Mouse (Mus musculus): ENCODE measurements around the gene Rpl13a. TPM values are rescaled to one million over a fixed set of nuclear protein-coding genes. Genes with fewer than 3 reads are reported as not detected.

The Rpl13a gene
- polyA plus RNA-seq, 1 experiment from 2014 or later, result 762 TPM

DNA sequence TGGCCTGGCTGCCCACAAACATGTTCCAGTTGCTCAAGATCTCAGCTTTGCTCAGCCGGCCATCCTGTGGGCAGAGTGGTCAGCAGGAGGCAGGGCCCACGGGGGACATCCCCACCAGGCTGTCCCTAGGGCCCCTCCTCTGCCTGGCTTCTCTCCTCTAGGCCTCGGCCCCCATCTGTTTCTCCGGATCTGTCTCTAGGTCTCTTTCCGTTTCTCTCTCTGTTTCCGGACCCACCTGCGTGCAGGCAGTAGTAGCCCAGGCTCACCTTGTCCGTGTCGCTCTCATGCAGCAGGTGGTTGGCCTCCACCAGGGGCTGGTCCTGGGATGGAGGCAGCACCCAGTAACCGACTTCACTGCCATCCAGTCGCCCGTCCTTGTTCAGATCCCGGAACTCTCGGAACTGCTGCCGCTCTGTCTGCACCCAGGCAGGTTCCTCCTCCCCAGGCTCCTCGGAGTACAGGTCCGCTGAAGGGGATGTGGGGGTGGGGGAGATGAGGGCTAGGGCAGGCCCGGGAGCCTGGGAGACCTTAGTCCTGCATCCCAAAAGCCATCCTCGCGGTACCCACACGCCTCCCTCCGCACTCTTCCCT, 45.2 kb downstream of the Rpl13a start:
- 74% methylated on average over 22 of the region's 22 CpGs for WGBS
- Histone ChIP-seq H3K4me3 (0 out of 2 replicates have a peak overlapping the region, but pooled peaks have one; percentile 5), H3K36me3 (peaks cover 43% of the 10 kb centered on the region)

DNA sequence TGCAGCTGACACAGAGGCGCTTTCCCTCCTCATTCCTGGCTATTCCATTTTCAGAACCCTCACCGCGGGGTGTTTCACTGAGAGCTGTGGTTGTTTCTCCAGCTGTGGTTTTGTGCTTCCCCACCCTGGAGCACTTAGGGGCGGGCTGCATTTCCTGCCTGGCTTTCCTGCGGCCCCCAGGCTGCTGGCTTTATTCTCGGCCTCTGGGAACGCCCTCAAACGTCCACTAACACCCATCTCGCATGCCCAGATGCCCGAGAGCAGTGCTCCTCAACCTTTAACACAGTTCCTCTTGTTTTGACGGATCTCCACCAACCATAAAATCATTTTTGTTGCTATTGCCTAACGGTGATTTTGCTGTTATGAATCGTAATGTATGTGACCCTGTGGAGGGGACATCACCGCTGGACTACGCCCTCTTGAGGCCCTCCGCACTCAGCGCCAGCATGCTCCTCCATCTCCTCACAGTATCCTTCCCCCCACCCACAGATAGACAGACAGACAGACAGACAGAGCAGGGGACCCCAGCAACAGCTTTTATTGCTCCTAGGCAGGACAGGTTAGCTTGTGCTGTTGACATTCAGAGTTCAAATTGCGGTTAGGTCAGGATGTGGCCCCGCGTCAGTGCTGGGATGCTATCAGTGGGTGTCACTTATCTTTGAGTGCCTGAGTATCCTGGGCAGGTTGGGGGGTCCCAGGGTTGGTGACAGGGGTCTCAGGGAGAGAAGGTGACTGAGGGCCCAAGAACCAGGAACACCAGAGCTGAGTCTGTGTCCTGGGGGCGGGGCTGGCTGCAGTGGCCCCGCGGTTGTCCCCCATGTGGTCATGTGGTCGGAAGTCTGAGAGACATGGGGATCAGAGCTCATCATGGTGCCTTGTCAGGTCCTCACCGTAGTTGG, 45.9 kb downstream of the Rpl13a start:
- ATAC-seq (replicated peaks; ENCODE audit: insufficient number of reproducible peaks, insufficient read depth, low FRiP score, low read depth), result no peak; the same call in 1 of the 2 replicates
- peak overlapping the region; percentile 63 for H3K27ac ChIP-seq
- no peaks in the 10 kb centered on the region for H3K27me3 ChIP-seq
- peaks cover 5% of the 10 kb centered on the region; the same call in 1 of the 2 replicates for H3K4me1 ChIP-seq (replicated peaks)
- peak overlapping the region; percentile 18; the same call in 1 of the 2 replicates for H3K4me2 ChIP-seq
- peaks cover 39% of the 10 kb centered on the region for H3K36me3 ChIP-seq
- no peaks in the 10 kb centered on the region for H3K9me3 ChIP-seq (replicated peaks)
- 58% methylated on average over 25 of the region's 25 CpGs for WGBS
- H3K9ac ChIP-seq, result no peak overlapping the region
- H3K4me3 ChIP-seq, result 0 out of 2 replicates have a peak overlapping the region, but pooled peaks have one; percentile 5

More for the DNA sequence above, 45.2 kb downstream of the Rpl13a start:
- H3K9me3 ChIP-seq (replicated peaks), result no peaks in the 10 kb centered on the region
- H3K4me1 ChIP-seq (replicated peaks), result peaks cover 5% of the 10 kb centered on the region; the same call in 1 of the 2 replicates
- no peak overlapping the region; the same call in 1 of the 2 replicates for H3K4me2 ChIP-seq
- ATAC-seq (replicated peaks; ENCODE audit: insufficient number of reproducible peaks, insufficient read depth, low FRiP score, low read depth), result no peak
- no peak overlapping the region for H3K9ac ChIP-seq
- no peak overlapping the region for H3K27ac ChIP-seq
- H3K27me3 ChIP-seq, result no peaks in the 10 kb centered on the region

DNA sequence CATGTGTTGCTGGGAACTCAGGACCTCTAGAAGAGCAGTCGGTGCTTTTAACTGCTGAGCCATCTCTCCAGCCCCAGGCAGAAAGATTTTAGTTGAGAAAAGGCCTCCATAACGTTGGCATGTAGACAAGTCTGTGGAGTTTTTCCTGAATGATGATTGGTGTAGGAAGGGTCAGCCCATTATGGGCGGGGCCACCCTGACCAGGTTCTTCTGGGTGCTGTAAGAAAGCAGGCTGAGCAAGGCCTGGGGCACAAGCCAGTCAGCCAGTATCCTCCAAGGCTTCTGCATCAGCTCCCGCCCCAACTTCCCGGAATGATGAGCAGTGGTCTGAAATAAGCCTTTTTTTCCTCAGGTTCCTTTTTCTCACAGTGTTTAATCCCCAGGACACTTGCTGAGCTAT, 47.5 kb downstream of the Rpl13a start:
- no peak overlapping the region for H3K4me2 ChIP-seq
- no peaks in the 10 kb centered on the region for H3K27me3 ChIP-seq
- H3K9me3 ChIP-seq (replicated peaks), result no peaks in the 10 kb centered on the region
- no peak overlapping the region for H3K9ac ChIP-seq
- no peak overlapping the region for H3K4me3 ChIP-seq
- peaks cover 36% of the 10 kb centered on the region for H3K36me3 ChIP-seq
- peaks cover 7% of the 10 kb centered on the region for H3K4me1 ChIP-seq (replicated peaks)
- no peak for ATAC-seq (replicated peaks; ENCODE audit: insufficient number of reproducible peaks, insufficient read depth, low FRiP score, low read depth)
- WGBS, result 51% methylated on average over 5 of the region's 5 CpGs
- no peak overlapping the region for H3K27ac ChIP-seq

DNA sequence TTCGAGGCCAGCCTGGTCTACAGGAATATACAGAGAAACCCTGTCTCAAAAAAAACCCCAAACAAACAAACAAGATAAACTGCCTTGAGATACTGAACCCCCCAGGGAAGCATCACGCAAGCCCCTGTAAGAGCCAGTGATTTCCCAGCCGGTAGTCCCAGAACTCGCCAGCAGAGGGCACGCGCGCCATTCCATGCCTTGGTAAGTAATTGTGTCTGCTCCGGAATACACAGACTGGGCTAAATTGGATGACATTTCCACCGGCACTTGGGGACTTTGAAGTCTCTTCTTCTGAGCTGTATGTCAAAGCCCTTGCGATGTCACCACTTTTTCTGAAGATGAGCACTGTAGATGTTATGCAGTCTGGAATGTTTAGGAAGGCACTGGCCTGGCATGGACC, 48.7 kb downstream of the Rpl13a start:
- ATAC-seq (replicated peaks; ENCODE audit: insufficient number of reproducible peaks, insufficient read depth, low FRiP score, low read depth), result peak; percentile 33; the same call in 1 of the 2 replicates
- H3K27ac ChIP-seq, result no peak overlapping the region
- no peak overlapping the region for H3K4me2 ChIP-seq
- 2% methylated on average over 10 of the region's 10 CpGs for WGBS
- no peak overlapping the region for H3K9ac ChIP-seq
- no peak overlapping the region for H3K4me3 ChIP-seq
- no peaks in the 10 kb centered on the region for H3K27me3 ChIP-seq
- H3K9me3 ChIP-seq (replicated peaks), result no peaks in the 10 kb centered on the region
- peaks cover 19% of the 10 kb centered on the region for H3K4me1 ChIP-seq (replicated peaks)
- H3K36me3 ChIP-seq, result peaks cover 26% of the 10 kb centered on the region; the same call in 1 of the 2 replicates

DNA sequence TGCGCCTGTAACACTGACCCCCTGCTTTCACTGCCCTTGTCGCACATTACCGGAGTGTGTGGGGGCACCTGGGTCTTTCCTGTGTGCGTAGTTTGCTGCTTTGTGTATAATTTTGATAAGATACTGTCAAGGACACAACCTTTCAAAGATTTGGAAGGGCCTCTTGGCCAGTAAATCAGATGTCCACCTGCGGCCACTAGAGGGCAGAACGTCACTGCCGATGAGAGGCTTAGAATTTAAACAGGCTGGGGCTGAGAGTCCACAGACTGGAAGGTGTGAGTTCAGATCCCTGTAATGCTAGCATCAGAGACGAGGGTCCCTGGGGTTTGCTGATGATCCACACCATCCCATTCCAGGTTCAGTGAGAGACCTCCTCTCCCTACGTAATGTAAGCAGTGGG, 50.0 kb downstream of the Rpl13a start:
- 23% methylated on average over 9 of the region's 9 CpGs for WGBS
- no peak for ATAC-seq (replicated peaks; ENCODE audit: insufficient number of reproducible peaks, insufficient read depth, low FRiP score, low read depth)
- Histone ChIP-seq H3K27me3 (no peaks in the 10 kb centered on the region), H3K27ac (no peak overlapping the region), H3K36me3 (peaks cover 21% of the 10 kb centered on the region; the same call in 1 of the 2 replicates), H3K9ac (no peak overlapping the region), H3K9me3 (replicated peaks) (no peaks in the 10 kb centered on the region), H3K4me2 (no peak overlapping the region), H3K4me3 (no peak overlapping the region), H3K4me1 (replicated peaks) (peaks cover 25% of the 10 kb centered on the region)

DNA sequence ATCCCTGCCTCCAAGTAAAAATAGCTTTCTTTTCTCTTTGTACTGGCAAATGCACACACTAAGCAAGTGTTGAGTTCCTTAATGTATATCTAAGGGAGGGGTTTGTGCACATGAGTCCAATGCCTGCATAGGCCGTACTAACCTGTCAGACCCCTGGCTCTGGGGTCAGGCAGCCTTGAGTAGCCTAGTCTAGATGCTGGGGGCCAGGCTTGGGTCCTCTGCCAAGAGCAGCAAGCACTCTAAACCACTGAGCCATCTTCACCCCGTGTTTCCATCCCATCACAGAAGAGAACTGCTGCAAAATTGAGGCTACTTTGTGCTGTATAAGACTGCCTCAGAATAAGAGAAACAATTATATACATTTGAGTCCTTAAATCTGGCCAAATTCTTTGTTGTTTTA, 50.7 kb downstream of the Rpl13a start:
- Histone ChIP-seq H3K4me3 (no peak overlapping the region), H3K36me3 (peaks cover 18% of the 10 kb centered on the region; the same call in 1 of the 2 replicates), H3K4me2 (no peak overlapping the region), H3K4me1 (replicated peaks) (peaks cover 25% of the 10 kb centered on the region), H3K27ac (no peak overlapping the region), H3K9me3 (replicated peaks) (no peaks in the 10 kb centered on the region), H3K27me3 (no peaks in the 10 kb centered on the region), H3K9ac (no peak overlapping the region)
- ATAC-seq (replicated peaks; ENCODE audit: insufficient number of reproducible peaks, insufficient read depth, low FRiP score, low read depth), result no peak
- 86% methylated on average over 2 of the region's 2 CpGs for WGBS

GRCm38 (mm10) chr7:45077322-45077721, 51.2 kb downstream of the Rpl13a start:
- ATAC-seq (replicated peaks; ENCODE audit: insufficient number of reproducible peaks, insufficient read depth, low FRiP score, low read depth), result no peak
- 87% methylated on average over 14 of the region's 14 CpGs for WGBS

GRCm38 (mm10) chr7:45076501-45076900, 52.1 kb downstream of the Rpl13a start:
- Histone ChIP-seq H3K4me3 (no peak overlapping the region), H3K4me2 (no peak overlapping the region), H3K4me1 (replicated peaks) (peaks cover 25% of the 10 kb centered on the region), H3K9me3 (replicated peaks) (no peaks in the 10 kb centered on the region), H3K36me3 (peaks cover 18% of the 10 kb centered on the region; the same call in 1 of the 2 replicates), H3K27me3 (no peaks in the 10 kb centered on the region), H3K9ac (no peak overlapping the region), H3K27ac (0 out of 2 replicates have a peak overlapping the region, but pooled peaks have one; percentile 81)
- no peak for ATAC-seq (replicated peaks; ENCODE audit: insufficient number of reproducible peaks, insufficient read depth, low FRiP score, low read depth)
- 87% methylated on average over 30 of the region's 30 CpGs for WGBS

More at GRCm38 (mm10) chr7:45077322-45077721, 51.2 kb downstream of the Rpl13a start:
- Histone ChIP-seq H3K27ac (no peak overlapping the region), H3K9me3 (replicated peaks) (no peaks in the 10 kb centered on the region), H3K4me3 (no peak overlapping the region), H3K27me3 (no peaks in the 10 kb centered on the region), H3K4me2 (no peak overlapping the region), H3K36me3 (peaks cover 18% of the 10 kb centered on the region; the same call in 1 of the 2 replicates), H3K9ac (no peak overlapping the region), H3K4me1 (replicated peaks) (peaks cover 25% of the 10 kb centered on the region)

MicroRNAs within 50 kb of the gene (microRNA counts, 519-probe panel; counts per million panel counts)
- 2,526 counts per million, percentile 53 among the panel's probes with 10 or more counts for microRNA mmu-miR-150

Small RNAs within 50 kb of the gene (microRNA-seq; reads per million reads assigned to microRNA genes)
- gene Mir150 (24.2 reads per million, percentile 35 among the genes with 10 or more reads in this experiment), gene Mir5121 (8.0 reads per million, percentile 23 among the genes with 10 or more reads in this experiment), gene Mir7055 (not detected)

Other genes starting within 250 kb of the Rpl13a start
- gene Med25, start 236.0 kb downstream of the Rpl13a start, polyA plus RNA-seq (2015; fragmentation: Nextera tagmentation; extraction: Ambion mirVana), result 72.9 and 93.9 TPM in 2 replicates
- 11.9 and 16.3 TPM in 2 replicates for gene Fuz, start 232.7 kb downstream of the Rpl13a start, polyA plus RNA-seq (2015; fragmentation: Nextera tagmentation; extraction: Ambion mirVana)
- gene Ap2a1, start 199.3 kb downstream of the Rpl13a start, polyA plus RNA-seq (2015; fragmentation: Nextera tagmentation; extraction: Ambion mirVana), result 51.9 and 57.4 TPM in 2 replicates
- 0.13 and 0.27 TPM in 2 replicates for gene Tsks, start 185.6 kb downstream of the Rpl13a start, polyA plus RNA-seq (2015; fragmentation: Nextera tagmentation; extraction: Ambion mirVana)
- 9.0 and 12.2 TPM in 2 replicates for gene Cpt1c, start 153.9 kb downstream of the Rpl13a start, polyA plus RNA-seq (2015; fragmentation: Nextera tagmentation; extraction: Ambion mirVana)
- gene Prmt1, start 142.2 kb downstream of the Rpl13a start, polyA plus RNA-seq (2015; fragmentation: Nextera tagmentation; extraction: Ambion mirVana), result 315 and 356 TPM in 2 replicates
- 61.6 and 76.7 TPM in 2 replicates for gene Irf3, start 131.1 kb downstream of the Rpl13a start, polyA plus RNA-seq (2015; fragmentation: Nextera tagmentation; extraction: Ambion mirVana)
- 34.5 and 35.4 TPM in 2 replicates for gene Bcl2l12, start 130.0 kb downstream of the Rpl13a start, polyA plus RNA-seq (2015; fragmentation: Nextera tagmentation; extraction: Ambion mirVana)
- 25.1 and 32.5 TPM in 2 replicates for gene Scaf1, start 112.4 kb downstream of the Rpl13a start, polyA plus RNA-seq (2015; fragmentation: Nextera tagmentation; extraction: Ambion mirVana)
- gene Rras, start 110.8 kb downstream of the Rpl13a start, polyA plus RNA-seq (2015; fragmentation: Nextera tagmentation; extraction: Ambion mirVana), result 76.4 and 80.8 TPM in 2 replicates
- 5.0 and 7.6 TPM in 2 replicates for gene Prr12, start 75.9 kb downstream of the Rpl13a start, polyA plus RNA-seq (2015; fragmentation: Nextera tagmentation; extraction: Ambion mirVana)
- gene Nosip, start 66.3 kb downstream of the Rpl13a start, polyA plus RNA-seq (2015; fragmentation: Nextera tagmentation; extraction: Ambion mirVana), result 42.4 and 54.8 TPM in 2 replicates
- 12.9 and 15.9 TPM in 2 replicates for gene Prrg2, start 66.1 kb downstream of the Rpl13a start, polyA plus RNA-seq (2015; fragmentation: Nextera tagmentation; extraction: Ambion mirVana)
- 223 and 285 TPM in 2 replicates for gene Rcn3, start 36.5 kb downstream of the Rpl13a start, polyA plus RNA-seq (2015; fragmentation: Nextera tagmentation; extraction: Ambion mirVana)
- 52.5 and 62.7 TPM in 2 replicates for gene Fcgrt, start 24.9 kb downstream of the Rpl13a start, polyA plus RNA-seq (2015; fragmentation: Nextera tagmentation; extraction: Ambion mirVana)
- gene Rps11, start 4.3 kb downstream of the Rpl13a start, polyA plus RNA-seq (2015; fragmentation: Nextera tagmentation; extraction: Ambion mirVana), result 794 and 808 TPM in 2 replicates
- 0.22 TPM in 1 of 2 replicates, not detected in the other for gene Gm45713, start 7.5 kb upstream of the Rpl13a start, polyA plus RNA-seq (2015; fragmentation: Nextera tagmentation; extraction: Ambion mirVana)
- 1.5 and 2.2 TPM in 2 replicates for gene Flt3l, start 7.7 kb upstream of the Rpl13a start, polyA plus RNA-seq (2015; fragmentation: Nextera tagmentation; extraction: Ambion mirVana)
- 76.5 and 77.3 TPM in 2 replicates for gene Pih1d1, start 25.5 kb upstream of the Rpl13a start, polyA plus RNA-seq (2015; fragmentation: Nextera tagmentation; extraction: Ambion mirVana)
- gene Aldh16a1, start 25.8 kb upstream of the Rpl13a start, polyA plus RNA-seq (2015; fragmentation: Nextera tagmentation; extraction: Ambion mirVana), result 26.4 and 40.4 TPM in 2 replicates
- gene Slc17a7, start 35.2 kb upstream of the Rpl13a start, polyA plus RNA-seq (2015; fragmentation: Nextera tagmentation; extraction: Ambion mirVana), result 2.7 and 3.5 TPM in 2 replicates
- 0.10 TPM in 1 of 2 replicates, not detected in the other for gene Gfy, start 50.8 kb upstream of the Rpl13a start, polyA plus RNA-seq (2015; fragmentation: Nextera tagmentation; extraction: Ambion mirVana)
- gene Pth2, start 52.2 kb upstream of the Rpl13a start, polyA plus RNA-seq (2015; fragmentation: Nextera tagmentation; extraction: Ambion mirVana), result not detected in 2 replicates
- gene Ccdc155, start 76.1 kb upstream of the Rpl13a start, polyA plus RNA-seq (2015; fragmentation: Nextera tagmentation; extraction: Ambion mirVana), result 0.53 and 0.80 TPM in 2 replicates
- 0.90 and 1.2 TPM in 2 replicates for gene Dkkl1, start 83.4 kb upstream of the Rpl13a start, polyA plus RNA-seq (2015; fragmentation: Nextera tagmentation; extraction: Ambion mirVana)
- 89.0 and 106 TPM in 2 replicates for gene Tead2, start 87.0 kb upstream of the Rpl13a start, polyA plus RNA-seq (2015; fragmentation: Nextera tagmentation; extraction: Ambion mirVana)
- gene Cd37, start 110.4 kb upstream of the Rpl13a start, polyA plus RNA-seq (2015; fragmentation: Nextera tagmentation; extraction: Ambion mirVana), result 2.4 and 8.3 TPM in 2 replicates
- gene Slc6a16, start 112.3 kb upstream of the Rpl13a start, polyA plus RNA-seq (2015; fragmentation: Nextera tagmentation; extraction: Ambion mirVana), result 0.11 and 0.18 TPM in 2 replicates
- not detected in 2 replicates for gene Slc6a21, start 148.8 kb upstream of the Rpl13a start, polyA plus RNA-seq (2015; fragmentation: Nextera tagmentation; extraction: Ambion mirVana)
- 12.7 and 15.8 TPM in 2 replicates for gene Trpm4, start 205.0 kb upstream of the Rpl13a start, polyA plus RNA-seq (2015; fragmentation: Nextera tagmentation; extraction: Ambion mirVana)
- 25.2 and 26.4 TPM in 2 replicates for gene Hrc, start 206.5 kb upstream of the Rpl13a start, polyA plus RNA-seq (2015; fragmentation: Nextera tagmentation; extraction: Ambion mirVana)
- 1.6 and 2.1 TPM in 2 replicates for gene Ppfia3, start 238.3 kb upstream of the Rpl13a start, polyA plus RNA-seq (2015; fragmentation: Nextera tagmentation; extraction: Ambion mirVana)
- gene Lin7b, start 241.8 kb upstream of the Rpl13a start, polyA plus RNA-seq (2015; fragmentation: Nextera tagmentation; extraction: Ambion mirVana), result 1.2 and 1.3 TPM in 2 replicates